Mouse (Mus musculus) ES-Bruce4 (cell line): ENCODE measurements around the gene Gps1.

Experiments used
- CTCF ChIP-seq: IDR thresholded peaks from one replicate; pipeline ENCODE4 v1.8.1; 2011; ENCODE audit warnings: low read depth, low read length
- EP300 ChIP-seq: IDR thresholded peaks from 2 replicates; pipeline ENCODE4 v1.6.1; 2011; ENCODE audit warnings: low read depth, low read length; ENCODE audit not compliant: insufficient read depth
- POLR2A ChIP-seq: IDR thresholded peaks from one replicate; pipeline ENCODE4 v1.8.1; 2011; ENCODE audit warnings: low read length; ENCODE audit not compliant: insufficient read depth

- TF ChIP-seq CTCF (no peak), EP300 (no peak), POLR2A (no peak)
Observed at GRCm38 (mm10) chr11:120819556-120819955, 35.5 kb downstream of the Gps1 start.
